Mouse (Mus musculus) frontal cortex, adult (tissue): ENCODE measurements around the gene Pfdn2.

Experiments used
- ATAC-seq: cut with Nextera tagmentation; 2 replicates; pipeline ENCODE4 v1.9.2; 2017; ENCODE audit warnings: mild to moderate bottlenecking, moderate library complexity, mixed read lengths; ENCODE audit not compliant: low TSS enrichment

Gene Pfdn2

GRCm38 (mm10) chr1:171356814-171357213 is 11.3 kb downstream of the Pfdn2 start:
- no peak for ATAC-seq

- ATAC-seq: no peak
Measured at GRCm38 (mm10) chr1:171358421-171358820, 13.0 kb downstream of the Pfdn2 start.

GRCm38 (mm10) chr1:171360253-171360652 is 14.8 kb downstream of the Pfdn2 start:
- ATAC-seq: peak; percentile 14

GRCm38 (mm10) chr1:171360656-171361055 is 15.2 kb downstream of the Pfdn2 start, which contains the start of gene Klhdc9:
Gene Klhdc9 (minus strand): TSS chr1:171360798.
- ATAC-seq: peak; percentile 91

- peak; percentile 68 for ATAC-seq
Measured at GRCm38 (mm10) chr1:171361106-171362103, 15.9 kb downstream of the Pfdn2 start.

- ATAC-seq: no peak
Measured at GRCm38 (mm10) chr1:171365934-171366333, 20.5 kb downstream of the Pfdn2 start.

- no peak for ATAC-seq
Measured at GRCm38 (mm10) chr1:171369845-171370556, 24.5 kb downstream of the Pfdn2 start, which contains the start of gene Nectin4. Gene Nectin4 (plus strand): TSS chr1:171370099.

- ATAC-seq: no peak
Measured at GRCm38 (mm10) chr1:171372880-171373279, 27.4 kb downstream of the Pfdn2 start.

- no peak for ATAC-seq
Measured at GRCm38 (mm10) chr1:171373946-171374345, 28.5 kb downstream of the Pfdn2 start.

- no peak for ATAC-seq
Measured at GRCm38 (mm10) chr1:171375646-171376097, 30.2 kb downstream of the Pfdn2 start.

GRCm38 (mm10) chr1:171378298-171378697 is 32.8 kb downstream of the Pfdn2 start:
- no peak for ATAC-seq

- peak; percentile 76 for ATAC-seq
Measured at GRCm38 (mm10) chr1:171379935-171380599, 34.6 kb downstream of the Pfdn2 start.

- no peak for ATAC-seq
Measured at GRCm38 (mm10) chr1:171382096-171382620, 36.7 kb downstream of the Pfdn2 start.

GRCm38 (mm10) chr1:171384361-171384760 is 38.9 kb downstream of the Pfdn2 start:
- ATAC-seq: no peak

- no peak for ATAC-seq
Measured at GRCm38 (mm10) chr1:171385171-171385570, 39.7 kb downstream of the Pfdn2 start.

- no peak for ATAC-seq
Measured at GRCm38 (mm10) chr1:171387099-171387498, 41.6 kb downstream of the Pfdn2 start.

GRCm38 (mm10) chr1:171388376-171389102 is 43.1 kb downstream of the Pfdn2 start, which contains the start of gene Arhgap30:
Gene Arhgap30 (plus strand): TSS chr1:171388954.
- no peak for ATAC-seq

GRCm38 (mm10) chr1:171390101-171390500 is 44.6 kb downstream of the Pfdn2 start:
- no peak; the same call in 1 of the 2 replicates for ATAC-seq

- no peak for ATAC-seq
Measured at GRCm38 (mm10) chr1:171401821-171402220, 56.4 kb downstream of the Pfdn2 start.

- ATAC-seq: no peak
Measured at GRCm38 (mm10) chr1:171402991-171403390, 57.5 kb downstream of the Pfdn2 start.

- no peak for ATAC-seq
Measured at GRCm38 (mm10) chr1:171407263-171407662, 61.8 kb downstream of the Pfdn2 start.
